Mouse (Mus musculus) left cerebral cortex, postnatal 36 days (tissue): ENCODE measurements around the gene Erv3. TPM values are rescaled to one million over a fixed set of nuclear protein-coding genes. Genes with fewer than 3 reads are reported as not detected.

Experiments used
- DNase-seq, 2 experiments: peaks; one replicate each; pipeline ENCODE4 v3.0.0; 2021 to 2022; ENCODE audit warnings: low spot score in 2 of 2, mixed read lengths in 1 of 2
- intact Hi-C: fragments of 180-260 bp; cut with DNase I; formaldehyde crosslinking; loops from one replicate; pipeline ENCODE4 v1.15.1; 2025
- total RNA-seq, 2 experiments: library from RNA; stranded (reverse); gene quantifications; 2 replicates each; pipeline ENCODE4 v1.2.3; 2021

Gene Erv3
- under 1 TPM; 0.15 to 0.23 TPM for total RNA-seq

DNA sequence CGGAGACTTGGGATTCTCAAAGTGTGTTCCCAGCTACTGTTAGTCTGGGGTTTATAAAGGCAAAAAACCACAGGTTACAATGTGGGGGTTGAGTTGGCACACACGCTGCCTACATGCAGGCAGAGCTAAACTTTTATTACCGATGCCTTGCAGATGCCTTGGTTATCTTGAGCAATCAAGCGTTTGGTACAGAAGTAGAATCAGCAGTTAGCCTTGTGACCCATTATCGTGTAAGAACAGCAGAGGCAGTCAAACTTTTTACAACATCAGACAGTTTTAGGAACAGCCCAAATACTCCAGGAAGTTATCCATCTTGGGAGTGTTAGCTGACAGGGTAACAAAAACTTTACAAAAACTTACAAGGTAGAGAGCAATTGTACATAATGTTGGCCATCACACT is at the start of gene Erv3:
Gene Erv3, minus strand, starts transcription at position 27 of the 400 bp plus-strand sequence.
- DNase-seq: no peak
- intact Hi-C loops: no loop called here

DNA sequence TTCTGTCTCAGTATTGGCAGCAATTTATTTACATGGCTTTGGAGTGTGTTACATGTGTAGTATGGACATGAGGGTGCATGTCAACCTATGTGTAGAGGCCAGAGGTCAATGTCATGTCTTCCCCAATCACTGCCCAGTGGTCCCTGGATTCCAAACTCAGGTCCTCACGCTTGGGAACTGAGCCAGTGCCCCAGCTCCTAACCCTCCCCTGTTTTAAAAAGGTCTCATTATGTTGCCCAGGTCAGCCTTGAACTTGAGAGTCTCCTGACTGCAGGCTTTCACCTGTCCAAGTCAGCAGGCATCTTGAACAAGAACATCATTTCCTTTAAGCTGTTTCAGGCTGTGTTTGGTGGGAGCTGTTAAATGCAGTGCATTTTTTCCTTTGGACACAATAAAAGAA is 49.4 kb upstream of the Erv3 start:
- no peak for DNase-seq
- intact Hi-C loops: no loop called here

DNA sequence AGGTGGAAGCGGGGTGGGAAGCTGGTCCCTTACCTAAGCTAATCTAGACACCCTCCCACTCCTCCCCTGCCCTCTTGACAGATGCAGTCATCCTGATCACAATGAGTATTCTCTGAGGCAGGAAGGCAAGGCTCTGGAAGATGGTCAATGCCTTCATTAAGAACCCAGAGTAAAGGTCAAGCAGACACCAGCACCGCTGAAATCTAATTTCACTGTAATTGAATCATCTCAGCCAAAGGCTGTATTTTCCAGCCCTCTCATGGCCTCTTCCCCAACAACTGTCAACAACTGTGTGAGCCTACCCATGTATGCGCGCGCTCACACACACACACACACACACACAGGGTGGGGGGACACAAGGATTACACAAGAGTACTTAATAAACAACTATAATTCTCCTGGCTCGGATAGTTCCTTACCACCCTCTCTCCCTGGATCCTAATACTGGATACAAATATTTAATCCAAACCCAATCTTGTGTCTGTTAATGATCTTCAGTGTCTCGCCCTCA is 48.9 kb upstream of the Erv3 start:
- intact Hi-C loops: no loop called here
- no peak for DNase-seq

DNA sequence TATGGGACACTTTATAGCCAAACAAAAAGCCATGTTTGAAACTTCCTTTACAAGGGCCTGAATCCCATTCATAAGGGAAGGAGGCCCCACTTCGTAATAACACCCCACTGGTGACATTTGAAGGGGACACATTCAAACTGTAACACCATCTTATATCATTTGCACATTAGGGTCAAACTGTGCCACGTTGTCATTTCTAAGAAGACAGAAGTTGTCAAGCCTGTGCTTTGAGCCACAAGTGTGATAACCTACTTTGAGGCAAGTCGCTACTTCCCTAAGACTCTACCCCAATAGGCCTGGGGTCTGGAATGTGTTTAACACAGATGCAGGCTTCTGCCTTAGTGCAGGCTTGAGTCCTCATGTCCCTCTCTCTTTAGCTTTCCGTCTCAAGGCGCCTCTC is 47.8 kb upstream of the Erv3 start:
- intact Hi-C loops: no loop called here
- no peak for DNase-seq

DNA sequence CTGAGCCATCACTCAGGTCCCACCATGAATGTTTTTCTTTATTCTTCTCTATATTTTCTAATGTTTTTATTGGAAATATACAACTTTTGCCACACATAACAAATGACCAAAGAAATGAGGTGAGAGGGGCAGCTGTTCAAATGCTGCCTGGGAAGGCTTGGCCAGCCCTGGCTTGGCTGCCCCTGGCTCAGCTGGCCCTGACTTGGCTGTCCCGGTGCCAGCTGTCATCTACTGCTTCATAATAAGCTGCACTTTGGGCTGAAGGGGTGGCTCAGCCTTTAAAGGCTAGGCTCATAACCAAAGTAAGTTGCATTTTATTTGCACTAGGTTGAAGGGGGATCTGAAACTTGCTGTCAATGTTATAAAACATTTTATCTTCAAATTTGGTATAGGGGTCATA is 47.3 kb upstream of the Erv3 start:
- no peak for DNase-seq
- intact Hi-C loops: no loop called here

DNA sequence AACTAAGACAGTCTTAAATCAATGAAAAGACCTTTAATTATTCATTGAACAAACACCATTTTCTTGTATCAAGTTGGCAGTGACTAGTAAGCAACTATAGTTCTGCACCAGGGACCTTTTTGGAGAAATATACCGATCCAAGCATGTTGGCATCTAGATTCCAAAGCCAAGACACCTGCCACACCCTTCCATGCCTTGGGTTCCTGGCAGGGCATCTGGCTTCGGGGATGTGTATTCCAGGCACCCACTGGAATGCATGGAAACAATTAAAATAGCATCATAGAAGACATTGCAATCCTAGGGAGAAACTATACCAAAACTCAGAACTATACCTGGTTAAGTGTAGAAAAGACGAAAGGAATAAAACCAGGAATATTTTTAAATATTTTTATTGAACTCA is 46.7 kb upstream of the Erv3 start:
- intact Hi-C loops: no loop called here

DNA sequence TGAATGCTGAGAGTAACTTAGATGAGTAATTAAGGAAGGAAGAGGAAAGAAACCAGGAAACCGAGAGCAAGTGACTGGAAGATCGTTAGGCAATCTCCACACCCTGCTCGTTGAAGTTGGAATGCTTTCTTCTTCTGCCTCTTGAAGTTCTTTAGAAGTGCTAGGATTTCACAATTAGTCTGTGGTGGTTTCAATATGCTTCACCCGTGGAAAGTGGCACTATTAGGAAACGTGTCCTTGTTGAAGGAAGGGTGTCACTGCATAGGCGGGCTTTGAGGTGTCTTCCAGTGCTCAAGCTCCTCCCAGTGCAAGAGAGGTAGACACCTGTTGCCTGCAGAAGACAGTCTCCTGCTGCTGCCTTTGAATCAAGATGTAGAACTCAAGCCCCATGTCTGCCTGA is 46.2 kb upstream of the Erv3 start:
- intact Hi-C loops: no loop called here
- DNase-seq: no peak

More for the DNA sequence above, 46.7 kb upstream of the Erv3 start:
- DNase-seq: no peak

DNA sequence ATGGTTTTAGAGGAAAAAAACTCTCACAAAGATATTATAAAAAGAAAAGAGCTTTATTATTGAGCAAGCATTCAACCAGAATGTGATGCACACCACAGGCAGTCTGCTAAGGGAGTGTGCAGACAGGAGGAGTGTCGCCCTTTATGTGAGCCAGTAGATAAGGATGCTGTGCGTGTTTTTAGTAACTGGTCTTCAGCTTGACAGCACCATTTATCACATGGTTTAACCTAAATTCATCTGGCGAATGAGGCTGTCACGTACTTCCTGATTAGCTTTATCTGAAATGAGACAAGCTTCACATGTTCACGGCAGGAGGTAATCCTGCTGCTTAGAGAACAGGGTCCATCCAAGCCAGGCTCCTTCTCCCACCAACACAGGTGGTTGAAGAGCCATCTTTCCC is 45.5 kb upstream of the Erv3 start:
- DNase-seq: no peak
- intact Hi-C loops: no loop called here

DNA sequence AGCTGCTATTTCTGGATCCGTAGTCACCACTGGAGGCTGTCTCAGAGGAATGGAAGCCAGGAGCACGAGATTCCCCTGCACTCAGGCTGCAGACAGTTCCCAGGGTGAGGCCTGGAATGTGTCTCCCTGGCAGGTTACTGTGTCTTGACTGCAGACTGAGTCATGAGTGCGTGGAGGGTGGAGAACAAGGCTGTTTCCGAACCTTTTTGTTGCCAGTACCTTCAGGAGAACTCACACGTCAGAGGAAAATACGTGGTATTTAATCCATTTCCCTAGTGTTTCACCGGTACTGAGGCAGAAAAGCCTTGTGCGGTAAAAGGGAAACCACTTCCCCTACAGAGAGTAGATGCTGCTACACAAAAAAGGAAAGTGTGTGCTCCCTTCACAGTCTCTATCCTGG is 43.3 kb upstream of the Erv3 start:
- peak in 1 of 2 experiments; percentile 41 for DNase-seq
- intact Hi-C loops: no loop called here

DNA sequence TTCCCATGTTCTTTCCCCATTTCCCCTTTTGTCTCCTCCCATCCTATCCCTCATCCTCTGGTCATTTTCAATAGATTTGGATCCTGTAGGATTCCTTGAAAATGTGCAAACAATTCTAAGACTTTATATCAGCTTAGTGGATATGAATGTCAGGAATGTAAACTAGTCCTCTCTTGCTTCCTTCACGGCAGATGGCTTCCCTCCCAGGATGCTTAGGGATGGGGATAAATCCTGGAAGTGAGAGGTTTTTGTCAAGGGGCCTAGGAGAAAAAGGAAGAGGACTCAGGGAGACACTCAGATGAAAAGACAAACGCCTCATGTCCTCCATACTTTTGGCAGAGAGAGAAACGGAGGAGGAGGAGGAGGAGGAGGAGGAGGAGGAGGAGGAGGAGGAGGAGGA is 42.9 kb upstream of the Erv3 start:
- DNase-seq: no peak
- intact Hi-C loops: no loop called here

DNA sequence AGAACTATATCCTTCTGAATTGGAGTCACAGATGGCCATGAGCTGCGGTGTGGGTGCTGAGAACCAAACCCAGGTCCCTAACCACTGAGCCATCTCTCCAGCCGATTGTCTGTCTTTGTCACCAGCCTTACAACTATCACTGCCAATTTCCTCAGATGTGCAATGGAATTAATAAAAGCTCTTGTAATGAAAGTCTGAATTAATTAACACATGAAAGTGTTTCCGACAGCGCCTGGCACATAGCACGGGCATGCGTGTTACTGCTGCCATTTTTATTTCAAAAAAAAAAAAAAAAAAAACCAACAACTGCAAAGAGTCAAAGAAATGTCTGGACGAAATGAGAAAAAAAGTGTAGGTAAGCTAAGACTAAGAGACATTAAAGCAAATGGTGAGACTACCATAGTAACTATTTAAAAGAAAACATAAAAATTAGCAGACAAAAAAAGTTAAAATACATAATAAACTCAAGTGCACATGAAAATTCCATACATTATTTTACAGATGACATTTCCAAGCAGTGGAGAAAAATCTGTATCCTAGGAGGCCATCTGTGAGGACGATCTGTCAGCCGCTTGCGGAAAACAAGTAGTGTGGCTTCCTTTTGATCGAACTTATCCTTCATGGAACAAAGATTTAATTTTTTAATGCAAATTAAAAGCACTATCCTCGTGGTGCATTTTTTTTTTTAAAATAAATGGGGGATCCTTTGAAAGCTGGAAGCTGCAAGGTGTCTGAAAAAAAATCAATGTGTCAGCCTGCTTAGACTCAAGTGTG is 38.0 kb upstream of the Erv3 start:
- intact Hi-C loops: loop anchor here (5.0 kb wide), 1 partner anchor 70 kb away; no protein-coding TSS in a partner anchor

DNA sequence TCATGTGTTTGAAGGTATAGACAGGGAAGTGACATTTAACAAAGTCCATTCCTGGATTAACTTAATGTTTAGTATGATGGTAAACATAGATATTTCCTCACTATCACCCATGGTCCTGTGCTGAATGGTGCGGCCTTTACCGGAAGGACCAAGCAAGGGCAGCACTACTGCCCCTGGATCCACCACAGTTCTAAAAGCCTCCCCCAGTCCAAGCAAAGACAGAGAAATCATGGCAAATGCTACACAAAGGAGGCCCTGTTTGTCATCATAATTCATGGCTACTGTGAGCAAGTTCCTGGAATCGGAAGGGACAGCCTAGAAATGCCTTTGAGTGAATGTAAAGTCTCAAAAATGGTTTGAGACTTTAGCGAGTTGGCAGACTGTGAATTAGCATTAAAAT is 36.5 kb upstream of the Erv3 start:
- intact Hi-C loops: loop anchor here (5.0 kb wide), 1 partner anchor 69 kb away; no protein-coding TSS in a partner anchor
- no peak for DNase-seq

More for the DNA sequence above, 38.0 kb upstream of the Erv3 start:
- no peak for DNase-seq

DNA sequence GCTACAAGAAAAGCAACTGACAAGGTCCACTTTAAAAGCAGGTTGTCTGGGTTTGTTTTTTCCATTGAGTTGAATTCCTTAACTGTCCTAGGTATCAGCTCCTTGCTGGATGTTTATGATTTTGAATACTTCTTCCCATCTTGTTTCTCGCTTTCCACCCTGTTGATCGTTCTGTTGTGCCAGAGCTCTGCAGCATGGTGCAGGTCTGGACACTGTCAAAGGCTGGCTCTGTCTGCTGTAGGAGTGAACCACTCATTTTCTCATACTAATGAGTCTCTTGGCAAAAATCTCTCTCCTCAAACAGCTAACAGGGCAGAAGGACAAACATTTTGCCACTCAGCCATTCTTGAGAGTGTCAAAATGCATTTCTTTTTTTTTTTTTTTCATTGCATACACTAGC is 35.6 kb upstream of the Erv3 start:
- intact Hi-C loops: loop anchor here (5.0 kb wide), 1 partner anchor 68 kb away; no protein-coding TSS in a partner anchor
- DNase-seq: no peak

DNA sequence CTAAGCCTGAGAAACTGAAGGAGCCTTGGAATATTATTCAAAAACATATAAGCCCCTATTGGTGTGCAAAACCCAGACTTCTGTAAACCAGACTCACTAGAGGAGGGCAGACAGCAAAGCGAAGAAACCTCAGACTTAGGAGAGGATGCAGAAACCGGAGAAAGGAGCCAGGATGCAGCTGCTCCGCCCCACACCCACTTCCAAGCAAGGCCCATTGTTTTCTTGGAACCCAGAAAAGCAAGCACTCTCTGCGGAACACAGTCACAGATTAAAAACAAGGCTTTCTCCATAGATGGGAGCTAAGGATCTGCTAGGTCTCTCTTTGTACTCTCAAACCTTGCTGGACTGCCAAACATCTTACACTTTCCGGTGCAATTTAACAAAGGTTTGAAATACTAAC is 33.0 kb upstream of the Erv3 start:
- DNase-seq: no peak
- intact Hi-C loops: no loop called here

DNA sequence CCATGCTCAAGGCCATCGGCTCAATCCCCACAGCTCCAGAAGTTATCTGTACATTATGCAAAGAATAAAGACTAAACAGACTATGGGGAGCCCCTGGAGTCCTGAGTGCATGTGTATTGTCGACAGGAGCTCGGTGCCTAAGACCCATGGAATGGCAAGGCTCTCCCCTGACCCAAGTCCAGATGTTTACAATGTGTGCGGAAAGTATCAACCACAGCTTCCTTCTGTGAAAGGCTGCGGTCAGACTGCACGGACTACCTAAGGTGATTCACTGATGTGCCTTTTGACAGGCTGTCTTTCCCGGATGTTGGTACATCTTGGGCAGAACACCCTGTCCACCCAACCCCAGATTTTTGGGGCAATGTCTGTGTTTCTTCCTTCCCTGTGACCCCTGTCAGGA is 28.7 kb upstream of the Erv3 start:
- no peak for DNase-seq
- intact Hi-C loops: no loop called here

DNA sequence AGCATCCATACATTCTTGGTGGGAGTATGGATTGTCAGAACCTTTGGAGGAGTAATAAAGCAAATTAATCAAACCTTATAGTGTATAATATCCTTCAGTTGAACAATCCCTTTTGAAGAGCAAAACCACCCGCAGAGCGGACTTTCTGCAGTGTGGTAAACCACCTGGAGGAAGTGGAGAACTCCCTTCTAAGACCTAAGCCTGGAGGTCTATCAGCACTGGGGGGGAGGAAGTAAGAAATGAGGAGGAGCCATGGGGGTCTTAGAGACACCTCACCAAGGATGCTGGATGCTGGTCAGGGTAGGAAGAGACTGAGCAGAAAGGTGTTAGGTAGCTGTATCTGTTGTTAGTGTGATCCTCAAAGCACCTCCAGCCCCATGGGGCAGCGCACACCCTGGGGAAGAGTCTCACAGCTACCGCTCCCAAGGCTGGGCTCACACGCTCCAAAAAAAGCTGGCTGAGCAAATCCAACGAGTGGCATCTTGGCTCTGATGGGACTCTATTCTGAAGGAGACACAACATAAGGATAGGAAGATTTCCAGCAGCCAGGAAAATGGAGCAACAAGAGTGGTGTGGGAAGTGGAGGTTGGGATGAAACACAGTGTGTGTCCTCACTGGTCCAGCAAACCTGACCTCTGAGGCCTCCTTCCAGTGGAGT is 27.1 kb upstream of the Erv3 start:
- DNase-seq: no peak
- intact Hi-C loops: no loop called here

DNA sequence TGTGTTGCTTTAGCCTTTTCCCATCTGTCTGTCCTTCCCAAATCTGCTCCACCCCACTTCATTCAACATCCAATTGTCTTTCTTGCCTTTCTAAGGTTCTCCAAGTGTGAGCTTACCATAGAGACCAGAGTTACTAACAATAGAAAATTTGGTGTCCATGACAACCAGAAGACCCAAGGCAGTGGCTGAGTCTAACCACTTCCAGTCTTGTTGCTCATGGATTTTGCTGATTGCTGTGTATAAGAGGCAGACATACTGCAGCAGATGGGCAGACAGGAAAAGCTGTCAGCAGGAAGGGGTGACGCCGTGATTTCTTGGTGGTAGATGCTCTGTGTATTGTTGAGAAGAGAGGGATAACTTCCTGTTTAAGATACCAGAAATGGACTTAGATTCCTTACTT is 23.6 kb upstream of the Erv3 start:
- peak; percentile 30 to 36 for DNase-seq
- intact Hi-C loops: no loop called here

DNA sequence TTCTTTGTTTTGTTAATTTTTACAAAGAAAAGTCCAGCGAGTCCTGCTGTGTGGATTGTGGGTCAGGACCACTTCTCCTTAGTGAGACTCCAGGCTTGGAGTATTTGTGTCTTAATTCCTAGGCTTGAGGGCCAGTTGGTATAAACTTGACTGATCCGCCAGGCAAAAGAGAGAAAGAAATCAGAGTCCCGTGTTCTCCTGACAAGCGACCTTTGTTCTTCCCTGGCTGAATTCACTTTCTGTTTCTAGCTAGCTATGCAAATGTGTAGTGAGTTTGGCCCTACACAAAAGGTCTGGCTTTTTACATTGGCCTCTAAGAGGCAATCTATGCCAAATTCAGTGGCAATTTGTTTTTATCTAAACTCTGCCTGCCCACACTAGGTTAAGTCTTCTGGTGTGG is 22.2 kb upstream of the Erv3 start:
- intact Hi-C loops: no loop called here
- no peak for DNase-seq

DNA sequence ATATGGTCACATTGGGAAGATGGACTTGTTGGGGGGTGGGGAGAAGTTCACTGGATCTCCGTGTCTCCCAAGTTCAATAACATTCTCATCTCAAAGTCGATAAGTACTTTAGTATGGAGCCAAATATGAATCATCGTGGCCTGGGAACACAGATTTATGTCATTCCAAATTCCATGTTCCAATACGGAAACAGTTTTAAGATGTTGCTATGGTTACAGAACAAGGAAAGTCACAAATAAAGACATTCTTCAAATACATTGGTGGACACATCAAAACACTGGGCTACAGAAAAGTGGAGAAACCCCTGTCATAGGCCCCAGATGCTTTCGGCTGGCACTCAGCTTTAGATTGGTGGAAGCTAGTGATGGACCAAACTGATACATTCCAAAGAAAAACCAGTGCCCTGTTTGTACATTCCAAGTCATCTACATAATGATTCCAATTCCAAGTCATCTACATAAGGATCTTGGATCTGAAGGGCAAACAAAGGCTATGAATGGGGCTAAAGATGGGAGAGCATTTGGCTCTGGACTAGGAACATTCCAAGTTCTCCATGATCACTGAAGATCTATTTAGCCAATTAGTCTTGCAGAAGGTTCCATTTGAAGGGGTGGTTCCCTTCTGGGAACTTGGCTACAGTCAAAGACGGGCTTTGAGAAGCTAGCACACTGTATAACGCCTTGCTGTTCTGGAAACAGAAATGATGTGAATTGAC is 17.2 kb upstream of the Erv3 start:
- DNase-seq: no peak
- intact Hi-C loops: no loop called here

DNA sequence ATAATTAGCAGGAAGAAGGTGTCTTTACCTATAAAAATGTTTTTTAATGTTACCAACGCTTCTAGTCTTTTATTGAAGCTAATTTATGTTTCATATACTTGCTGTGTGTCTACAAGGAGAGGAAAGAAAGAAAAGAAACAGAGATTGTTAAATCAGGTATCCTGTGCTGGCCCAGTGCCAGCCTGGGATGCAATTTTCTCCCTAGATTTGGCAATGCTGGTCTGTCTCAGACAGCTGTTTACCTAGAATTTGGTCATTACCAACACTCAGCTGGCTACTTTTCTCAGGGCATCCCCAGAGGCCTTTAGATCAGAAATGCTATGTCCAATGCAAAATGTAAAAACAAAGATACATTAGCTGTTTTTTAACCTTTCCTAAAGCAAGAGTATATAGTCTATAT is 13.8 kb upstream of the Erv3 start:
- no peak for DNase-seq
- intact Hi-C loops: no loop called here
